Mouse (Mus musculus) embryo, embryonic 10 days (tissue): ENCODE measurements at regions not wholly inside any gene's neighbourhood (a gene's known extent, or its start where the extent isn't known, plus 50 kb on each side); places are given as distances from the start of the nearest gene placed in this dataset.
A peak's percentile ranks its signal among the peaks of the same experiment; 100 is the strongest.

Source experiments
- DNase-seq: peaks from one replicate; pipeline ENCODE4 v3.0.0-alpha.2; 2015; ENCODE audit warnings: low spot score

DNA sequence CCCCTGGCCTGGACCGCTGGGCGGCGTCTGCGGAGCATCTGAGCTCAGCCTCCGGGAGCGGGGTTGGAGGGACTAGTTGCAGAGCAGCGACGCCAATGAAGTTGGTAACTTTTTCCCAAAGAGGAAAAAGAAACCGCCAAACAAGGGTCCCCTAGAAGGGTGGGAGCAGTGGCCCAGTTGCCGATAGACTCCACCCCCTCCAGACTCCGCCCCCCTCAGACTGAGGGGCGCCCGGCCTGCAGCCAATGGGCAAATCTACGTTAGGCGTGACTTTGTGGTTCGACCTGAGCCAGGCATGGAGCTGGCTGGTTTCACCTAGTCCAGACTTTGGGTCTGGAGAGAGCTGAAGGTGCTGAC is 76.8 kb upstream of the Hmga2 start:
- peak; percentile 81 for DNase-seq

DNA sequence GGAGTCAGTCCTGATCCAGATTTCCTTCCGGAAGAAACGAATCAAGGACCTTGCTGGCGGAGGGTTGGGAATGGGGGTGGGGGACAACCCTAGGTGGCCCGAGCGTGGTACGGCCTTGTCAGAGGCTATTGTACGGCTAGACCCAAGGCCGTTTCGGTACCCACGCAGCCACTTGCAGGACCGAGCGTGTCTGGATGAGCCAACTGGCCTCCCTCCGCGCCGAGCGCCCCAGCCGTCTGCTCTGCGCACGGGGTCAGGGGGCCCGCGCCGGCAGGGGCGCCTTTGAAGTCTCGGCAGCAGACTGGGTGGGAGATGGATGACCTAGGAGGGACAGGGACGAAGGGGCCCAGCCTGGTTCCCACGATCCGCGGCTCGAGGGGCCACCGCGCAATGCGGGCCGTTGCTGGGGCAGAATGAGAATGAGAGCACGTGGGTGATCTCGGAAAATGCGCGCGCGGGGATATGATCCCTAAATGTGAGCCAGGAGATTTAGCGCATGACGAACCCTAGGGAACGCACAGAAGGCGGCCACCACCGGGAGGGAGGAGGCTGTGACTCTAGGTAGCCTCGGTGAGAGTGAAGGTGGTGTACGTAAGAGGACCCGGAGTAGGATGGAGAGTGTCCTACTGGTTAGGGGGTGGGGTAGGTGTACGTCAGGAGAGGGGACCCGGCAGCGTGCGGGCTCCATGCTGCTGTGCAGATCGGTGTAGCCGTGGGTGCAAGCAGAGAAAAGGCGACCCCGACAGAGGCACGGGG is 76.2 kb upstream of the Hmga2 start:
- peak; percentile 81 for DNase-seq

DNA sequence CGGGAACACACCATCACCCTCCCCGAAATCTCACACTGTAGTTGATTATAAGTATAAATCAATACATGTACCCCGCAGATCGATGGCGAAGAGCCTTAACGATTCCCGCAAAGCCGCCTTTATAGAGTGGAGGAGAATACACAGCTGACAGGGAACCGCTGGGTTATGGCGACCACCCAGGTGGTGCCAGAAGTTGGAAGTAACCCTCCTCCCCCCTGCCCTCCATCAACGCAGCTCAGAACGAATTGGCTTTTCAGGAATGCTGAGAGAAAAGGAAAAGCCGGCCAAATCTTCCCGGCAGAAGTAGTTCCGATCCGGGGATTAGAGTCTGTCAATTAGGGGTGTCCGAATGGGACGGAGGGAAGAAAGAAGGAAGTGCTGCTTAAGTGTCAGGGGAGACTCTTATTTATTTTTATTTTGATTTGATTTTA is 75.6 kb upstream of the Hmga2 start:
- DNase-seq = peak; percentile 81

GRCm38 (mm10) chr10:120547164-120547563 is 70.9 kb upstream of the Hmga2 start:
- DNase-seq = no peak

DNA sequence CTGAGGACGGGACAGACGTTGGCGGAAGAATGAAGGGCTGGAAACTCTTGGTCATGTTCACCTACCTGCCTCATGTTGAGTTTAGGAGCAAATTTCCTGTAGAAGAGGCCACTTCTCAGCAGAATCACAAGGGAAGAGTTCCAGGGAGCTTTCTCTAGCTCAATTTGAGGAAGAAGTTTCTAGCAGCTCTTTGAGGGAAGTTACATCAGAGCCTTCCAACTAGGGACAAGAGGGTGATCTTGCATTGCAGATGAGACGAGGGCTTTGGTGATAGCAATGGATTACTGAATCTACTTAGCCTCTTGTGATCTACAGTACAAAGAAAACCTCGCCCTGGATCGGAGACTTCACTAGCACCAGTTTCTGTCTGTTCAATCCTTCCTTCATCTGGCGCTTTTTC is 65.3 kb upstream of the Hmga2 start:
- DNase-seq = no peak

GRCm38 (mm10) chr10:120538561-120538960 is 62.3 kb upstream of the Hmga2 start:
- no peak for DNase-seq

DNA sequence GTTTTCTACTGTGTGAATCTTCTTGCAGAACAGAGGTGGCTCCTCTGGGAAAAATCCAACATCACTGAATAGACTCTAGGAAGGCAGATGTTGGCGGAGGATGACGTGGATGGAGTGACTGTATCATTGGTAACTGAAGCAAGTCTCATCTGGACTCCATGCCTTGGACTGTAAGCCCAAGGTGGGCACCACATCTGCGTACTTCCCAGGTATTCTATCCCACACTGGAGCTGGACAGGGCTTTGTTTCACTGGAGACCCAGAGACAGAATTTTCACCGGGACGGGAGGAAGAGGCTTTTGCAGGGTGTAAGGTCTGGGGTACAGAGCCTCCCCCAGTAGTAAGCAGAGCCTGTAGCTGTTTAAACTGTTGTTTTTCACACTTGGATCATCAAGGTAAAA is 52.1 kb upstream of the Hmga2 start:
- DNase-seq = no peak

DNA sequence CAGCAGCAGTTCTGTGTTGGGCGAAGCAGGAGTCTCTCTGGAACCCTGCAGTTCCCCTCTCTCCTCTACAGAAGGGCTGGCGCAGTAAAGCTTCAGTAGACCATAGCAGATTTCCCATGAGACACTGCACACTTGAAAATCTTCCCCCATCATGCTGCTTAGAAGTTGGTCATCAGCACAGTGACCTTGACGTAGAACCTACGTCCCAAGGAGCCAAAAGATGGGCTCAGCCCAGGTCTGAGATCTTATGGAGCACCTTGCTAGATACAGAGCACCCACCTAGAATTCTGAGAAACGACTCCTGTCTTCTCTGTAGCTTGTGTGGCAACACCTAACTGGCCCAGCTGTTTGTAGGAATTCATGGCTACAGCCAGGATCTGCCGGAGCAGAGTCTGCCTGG is 51.7 kb upstream of the Hmga2 start:
- no peak for DNase-seq

DNA sequence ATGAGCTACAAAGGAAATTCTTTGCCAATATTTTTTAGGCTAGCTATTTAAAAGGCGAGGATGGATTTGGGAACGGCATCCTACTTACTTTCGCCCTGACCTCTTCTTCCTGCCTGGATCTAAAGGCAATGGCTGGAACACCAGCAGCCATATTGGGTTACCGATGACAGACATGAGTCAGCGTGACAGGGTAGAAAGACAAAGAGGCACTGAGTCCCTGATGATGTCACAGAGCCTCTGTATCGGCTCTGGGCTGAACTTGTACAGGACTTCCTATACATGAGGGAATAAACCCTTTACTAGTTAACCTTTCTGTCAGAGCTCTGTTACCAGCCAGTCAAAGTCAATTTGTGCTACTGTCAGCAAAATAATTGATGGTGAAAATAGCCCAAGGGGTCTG is 50.7 kb upstream of the Hmga2 start:
- peak; percentile 43 for DNase-seq
